Mouse (Mus musculus) heart, postnatal 10 days (tissue): ENCODE data around the gene Fam83g. TPM values are rescaled to one million over a fixed set of nuclear protein-coding genes. Genes with fewer than 3 reads are reported as not detected.

Experiments used
- DNase-seq, 2 experiments: peaks; one replicate each; pipeline ENCODE4 v3.0.0; 2021
- intact Hi-C: fragments of 180-260 bp; cut with DNase I; formaldehyde crosslinking; loops from one replicate; pipeline ENCODE4 v1.15.1; 2025
- total RNA-seq, 2 experiments: library from RNA; stranded (reverse); gene quantifications; 2 replicates each; pipeline ENCODE4 v1.2.3; 2021

Gene Fam83g
- total RNA-seq, 2 experiments from 2014 or later: 0.12 to 0.29 TPM

- no peak for DNase-seq
- intact Hi-C loops: no loop called here
Measured at GRCm38 (mm10) chr11:61706232-61706631, 22.3 kb downstream of the Fam83g start.

GRCm38 (mm10) chr11:61708928-61709327 lies 25.0 kb downstream of the Fam83g start:
- DNase-seq: no peak
- intact Hi-C loops: no loop called here

GRCm38 (mm10) chr11:61713157-61713855 lies 29.4 kb downstream of the Fam83g start:
- intact Hi-C loops: loop anchor here (5.0 kb wide), 2 partner anchors 206 to 296 kb away; partner anchors contain the start of gene B9d1
- no peak for DNase-seq

- intact Hi-C loops: loop anchor here (1.0 to 5.0 kb wide), 6 partner anchors 48 to 367 kb away; partner anchors contain the start of gene B9d1
- DNase-seq: peak; percentile 81 to 87
Measured at GRCm38 (mm10) chr11:61714346-61715117, 30.6 kb downstream of the Fam83g start.

GRCm38 (mm10) chr11:61715130-61715529 lies 31.2 kb downstream of the Fam83g start:
- DNase-seq: no peak
- intact Hi-C loops: loop anchor here (2.0 to 5.0 kb wide), 3 partner anchors 86 to 368 kb away; no protein-coding TSS in a partner anchor

GRCm38 (mm10) chr11:61717990-61718389 lies 34.1 kb downstream of the Fam83g start:
- intact Hi-C loops: loop anchor here (5.0 kb wide), 1 partner anchor 371 kb away; no protein-coding TSS in a partner anchor
- DNase-seq: no peak

GRCm38 (mm10) chr11:61719387-61719786 lies 35.5 kb downstream of the Fam83g start:
- intact Hi-C loops: loop anchor here (5.0 kb wide), 1 partner anchor 372 kb away; no protein-coding TSS in a partner anchor
- no peak for DNase-seq

GRCm38 (mm10) chr11:61719826-61720225 lies 35.9 kb downstream of the Fam83g start:
- DNase-seq: no peak
- intact Hi-C loops: loop anchor here (5.0 kb wide), 1 partner anchor 373 kb away; no protein-coding TSS in a partner anchor

GRCm38 (mm10) chr11:61720636-61721035 lies 36.7 kb downstream of the Fam83g start, which contains the start of gene Slc5a10:
TSS of gene Slc5a10 (minus strand) at chr11:61720826.
- intact Hi-C loops: no loop called here
- DNase-seq: no peak

GRCm38 (mm10) chr11:61722077-61722476 lies 38.2 kb downstream of the Fam83g start:
- intact Hi-C loops: no loop called here
- no peak for DNase-seq

GRCm38 (mm10) chr11:61728037-61728436 lies 44.1 kb downstream of the Fam83g start:
- peak; percentile 28 to 36 for DNase-seq
- intact Hi-C loops: no loop called here

GRCm38 (mm10) chr11:61732672-61733071 lies 48.8 kb downstream of the Fam83g start:
- intact Hi-C loops: no loop called here
- no peak for DNase-seq

GRCm38 (mm10) chr11:61737290-61737689 lies 53.4 kb downstream of the Fam83g start:
- intact Hi-C loops: no loop called here
- DNase-seq: no peak

GRCm38 (mm10) chr11:61740500-61740899 lies 56.6 kb downstream of the Fam83g start:
- no peak for DNase-seq
- intact Hi-C loops: no loop called here

GRCm38 (mm10) chr11:61743768-61744167 lies 59.9 kb downstream of the Fam83g start:
- intact Hi-C loops: no loop called here
- no peak for DNase-seq

GRCm38 (mm10) chr11:61744460-61744859 lies 60.6 kb downstream of the Fam83g start:
- intact Hi-C loops: no loop called here
- no peak for DNase-seq

- intact Hi-C loops: no loop called here
- no peak for DNase-seq
Measured at GRCm38 (mm10) chr11:61745781-61746180, 61.9 kb downstream of the Fam83g start.

GRCm38 (mm10) chr11:61747161-61747560 lies 63.3 kb downstream of the Fam83g start:
- intact Hi-C loops: no loop called here
- DNase-seq: no peak

- DNase-seq: no peak
- intact Hi-C loops: no loop called here
Measured at GRCm38 (mm10) chr11:61751612-61752011, 67.7 kb downstream of the Fam83g start.

- no peak for DNase-seq
- intact Hi-C loops: no loop called here
Measured at GRCm38 (mm10) chr11:61757151-61757550, 73.3 kb downstream of the Fam83g start.
